Mouse (Mus musculus) forebrain, embryonic 14.5 days (tissue): ENCODE data around the gene Gm14391. TPM values are rescaled to one million over a fixed set of nuclear protein-coding genes. Genes with fewer than 3 reads are reported as not detected.
"Not testable (repeated sequence)": the region's sequence is repeated elsewhere in the genome, so short reads cannot be mapped to it uniquely, and the experiment has no call there.

ENCODE experiments used
- ATAC-seq: fragments of 200-750 bp; cut with Nextera tagmentation; 2 replicates; pipeline ENCODE4 v1.8.0; 2017; ENCODE audit warnings: mild to moderate bottlenecking, moderate library complexity
- DNase-seq: peaks from one replicate; pipeline ENCODE4 v3.0.0-alpha.2; 2015; ENCODE audit warnings: low spot score
- H3K27ac ChIP-seq: fragments of 300-500 bp; sonication (generic); 2 replicates; pipeline ENCODE4 v1.5.1; 2014; ENCODE audit warnings: low read depth, mild to moderate bottlenecking, control low read depth, low read length, moderate library complexity
- H3K27me3 ChIP-seq: fragments of 300-500 bp; sonication (generic); replicated peaks from 2 replicates; pipeline ENCODE4 v1.6.1; 2014; ENCODE audit warnings: low read length, control low read depth, mixed read lengths; ENCODE audit not compliant: control insufficient read depth, insufficient read depth
- H3K36me3 ChIP-seq: fragments of 300-500 bp; sonication (generic); 2 replicates; pipeline ENCODE4 v1.6.1; 2014; ENCODE audit warnings: low read length, control low read depth; ENCODE audit not compliant: control insufficient read depth, insufficient read depth
- H3K4me1 ChIP-seq: fragments of 300-500 bp; sonication (generic); 2 replicates; pipeline ENCODE4 v1.6.1; 2014; ENCODE audit warnings: antibody characterized with exemption, low read length, control low read depth; ENCODE audit not compliant: control insufficient read depth, insufficient read depth
- H3K4me2 ChIP-seq: fragments of 300-500 bp; sonication (generic); 2 replicates; pipeline ENCODE4 v1.6.1; 2014; ENCODE audit warnings: mild to moderate bottlenecking, control low read depth, low read length
- H3K4me3 ChIP-seq: fragments of 300-500 bp; sonication (generic); 2 replicates; pipeline ENCODE4 v1.5.1; 2014; ENCODE audit warnings: low read depth, low read length, control low read depth
- H3K9ac ChIP-seq: fragments of 300-500 bp; sonication (generic); 2 replicates; pipeline ENCODE4 v1.6.1; 2014; ENCODE audit warnings: mild to moderate bottlenecking, low read length, control low read depth, moderate library complexity
- H3K9me3 ChIP-seq: fragments of 300-500 bp; sonication (generic); replicated peaks from 2 replicates; pipeline ENCODE4 v1.6.1; 2016; ENCODE audit warnings: low read length, control low read depth, mixed read lengths; ENCODE audit not compliant: control insufficient read depth
- WGBS: fragments of 180-500 bp; shearing (Covaris S2); extraction: QIAGEN DNeasy Blood & Tissue Kit; methylation state at CpG from one replicate; pipeline ENCODE4 v1.1.7; 2014; 5-methylcytosine and 5-hydroxymethylcytosine counted together
- polyA plus RNA-seq: library from polyadenylated mRNA; unstranded; fragments of >200 nt; fragmentation: Nextera tagmentation; extraction: Ambion mirVana; gene quantifications from 2 replicates; pipeline ENCODE4 v1.2.1, GENCODE M21; 2014

The Gm14391 gene
- 3.9 and 10.6 TPM in 2 replicates for polyA plus RNA-seq

DNA sequence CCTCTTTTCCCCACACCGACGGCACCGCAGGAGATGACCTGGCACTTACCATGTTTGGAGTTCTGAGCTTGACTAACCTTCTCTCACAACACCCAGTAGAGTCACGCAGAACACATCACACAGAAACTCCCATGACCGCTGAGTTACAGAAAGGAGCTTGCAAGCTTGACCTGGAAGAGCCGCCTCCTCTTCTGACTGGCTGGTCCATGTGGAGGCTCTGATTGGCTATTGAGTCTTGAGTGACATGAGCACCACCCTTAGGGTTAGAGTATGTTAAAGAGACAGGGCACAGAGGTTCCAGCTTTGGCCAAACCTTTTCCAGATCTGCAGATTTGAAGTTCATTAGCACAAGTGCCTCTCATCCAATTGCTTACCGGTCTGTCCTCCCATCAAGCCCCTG lies at the start of gene Gm14391:
TSS of gene Gm14391 (minus strand) at position 186 of the 400 bp plus-strand sequence.
- not testable (repeated sequence) for H3K4me3 ChIP-seq, H3K9me3 ChIP-seq, H3K27me3 ChIP-seq, H3K4me1 ChIP-seq, H3K36me3 ChIP-seq, DNase-seq, ATAC-seq, H3K27ac ChIP-seq, H3K9ac ChIP-seq, H3K4me2 ChIP-seq
- WGBS: no CpG with 5 or more reads among the region's 7 CpGs

- not testable (repeated sequence) for H3K9ac ChIP-seq, H3K4me3 ChIP-seq, DNase-seq, ATAC-seq, H3K27ac ChIP-seq, H3K36me3 ChIP-seq, H3K9me3 ChIP-seq, H3K27me3 ChIP-seq, H3K4me1 ChIP-seq, H3K4me2 ChIP-seq
- 50% methylated on average over 1 of the region's 1 CpGs for WGBS
These were observed 27.7 kb downstream of the Gm14391 start for GRCm38 (mm10) chr2:175179008-175179407.

DNA sequence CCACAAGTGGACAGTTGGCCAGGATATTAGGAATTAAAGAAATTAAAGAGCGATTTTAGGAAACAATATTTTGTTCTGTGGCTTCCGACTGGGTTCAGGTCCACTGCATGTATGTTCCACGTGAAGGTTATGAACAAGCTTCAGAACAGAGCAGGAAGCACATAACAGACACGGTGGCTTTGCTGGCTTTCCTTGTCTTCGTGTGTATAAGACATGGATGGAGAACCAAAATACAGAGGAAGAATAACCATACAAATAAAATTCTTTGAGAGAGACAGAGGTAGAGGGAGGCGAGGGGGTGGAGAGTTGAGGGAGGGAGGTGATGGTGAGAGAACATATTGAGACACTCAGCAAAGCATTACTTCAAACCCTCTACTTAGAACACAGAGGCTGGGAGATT lies 30.4 kb downstream of the Gm14391 start:
- ATAC-seq (no peak), DNase-seq (no peak)
- Histone ChIP-seq H3K27ac (no peak overlapping the region), H3K4me1 (no peaks in the 10 kb centered on the region), H3K36me3 (no peaks in the 10 kb centered on the region), H3K4me2 (no peak overlapping the region), H3K27me3 (no peaks in the 10 kb centered on the region), H3K9me3 (no peaks in the 10 kb centered on the region), H3K4me3 (no peak overlapping the region), H3K9ac (no peak overlapping the region)
- WGBS: 86% methylated on average over 6 of the region's 6 CpGs

DNA sequence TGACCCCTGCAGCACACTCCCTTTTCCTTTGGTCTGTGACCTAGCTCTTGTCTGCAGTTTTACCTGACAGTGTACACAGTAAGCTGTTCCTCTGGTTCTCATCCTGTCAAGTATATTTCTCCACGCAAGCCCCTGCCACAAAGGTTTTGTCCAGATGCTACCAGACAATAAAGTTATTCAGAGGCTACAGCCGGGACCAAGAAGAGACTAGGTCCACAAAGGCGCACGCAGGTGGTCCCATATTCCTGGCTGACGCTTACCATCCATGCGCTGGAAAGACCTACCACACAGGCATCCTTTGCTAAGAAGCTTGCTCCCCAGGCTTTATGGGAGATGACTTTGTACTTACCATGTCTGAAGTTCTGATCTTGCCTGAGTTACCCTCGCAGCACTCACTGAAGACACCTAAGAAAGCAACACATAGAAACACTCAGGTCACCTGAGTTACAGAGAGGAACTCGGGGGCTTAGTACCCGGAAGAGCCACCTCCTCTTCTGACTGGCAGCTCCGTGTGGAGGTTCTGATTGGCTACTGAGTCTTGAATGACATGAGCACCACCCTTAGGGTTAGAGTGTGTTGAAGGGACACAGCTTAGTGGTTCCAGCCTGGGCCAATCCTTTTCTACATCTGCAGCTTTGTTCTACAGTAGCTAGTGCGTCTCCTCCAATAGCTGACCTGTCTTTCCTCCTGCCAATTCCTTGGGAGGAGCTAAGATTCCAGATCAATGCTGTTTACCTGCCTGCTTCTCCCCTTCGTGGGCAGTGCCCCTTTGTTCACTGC lies 31.1 kb downstream of the Gm14391 start, which contains the start of gene Gm14443:
TSS of gene Gm14443 (minus strand) at position 471 of the 780 bp plus-strand sequence.
- H3K27ac ChIP-seq, ATAC-seq, H3K4me3 ChIP-seq, H3K27me3 ChIP-seq, H3K4me1 ChIP-seq, H3K9me3 ChIP-seq, H3K4me2 ChIP-seq, H3K9ac ChIP-seq, DNase-seq, H3K36me3 ChIP-seq: not testable (repeated sequence)
- WGBS: 80% methylated on average over 12 of the region's 12 CpGs

DNA sequence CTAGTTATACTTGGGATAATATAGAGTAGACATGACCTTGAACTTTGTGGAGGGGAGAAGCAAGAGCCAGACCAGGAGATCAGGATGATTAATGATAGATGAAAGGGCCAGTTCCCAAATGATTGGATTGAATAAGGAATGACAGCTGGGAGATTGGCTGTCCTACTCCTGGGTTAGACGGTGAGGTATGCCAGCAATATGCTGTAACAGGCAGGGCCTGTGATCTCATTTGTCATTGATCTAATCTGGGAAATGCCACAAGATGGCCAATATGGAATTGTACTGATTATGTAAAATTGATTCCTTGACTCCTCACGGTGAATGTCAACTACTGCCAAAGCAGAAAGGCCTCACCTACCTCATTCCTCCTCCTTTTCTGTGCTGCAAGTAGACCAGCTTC lies 32.7 kb downstream of the Gm14391 start:
- H3K9ac ChIP-seq, ATAC-seq, DNase-seq, H3K36me3 ChIP-seq, H3K4me1 ChIP-seq, H3K27ac ChIP-seq, H3K27me3 ChIP-seq, H3K9me3 ChIP-seq, H3K4me3 ChIP-seq, H3K4me2 ChIP-seq: not testable (repeated sequence)
- WGBS: 94% methylated on average over 2 of the region's 2 CpGs

- not testable (repeated sequence) for H3K27ac ChIP-seq
- WGBS: 90% methylated on average over 3 of the region's 3 CpGs
These were observed 33.7 kb downstream of the Gm14391 start for GRCm38 (mm10) chr2:175172906-175173595.

GRCm38 (mm10) chr2:175172123-175172522 lies 34.6 kb downstream of the Gm14391 start:
- H3K4me2 ChIP-seq: no peak overlapping the region
- no peak overlapping the region for H3K9ac ChIP-seq
- 81% methylated on average over 3 of the region's 3 CpGs for WGBS
- H3K4me3 ChIP-seq: no peak overlapping the region
- DNase-seq: no peak
- ATAC-seq: no peak
- H3K36me3 ChIP-seq: no peaks in the 10 kb centered on the region
- H3K27me3 ChIP-seq: no peaks in the 10 kb centered on the region
- H3K27ac ChIP-seq: no peak overlapping the region
- no peaks in the 10 kb centered on the region for H3K9me3 ChIP-seq
- H3K4me1 ChIP-seq: no peaks in the 10 kb centered on the region

More at GRCm38 (mm10) chr2:175172906-175173595, 33.7 kb downstream of the Gm14391 start:
- not testable (repeated sequence) for H3K4me2 ChIP-seq, DNase-seq, H3K27me3 ChIP-seq, H3K36me3 ChIP-seq, ATAC-seq, H3K9ac ChIP-seq, H3K9me3 ChIP-seq, H3K4me3 ChIP-seq, H3K4me1 ChIP-seq

- ATAC-seq, H3K27me3 ChIP-seq, H3K27ac ChIP-seq, H3K9me3 ChIP-seq, H3K4me2 ChIP-seq, H3K9ac ChIP-seq, DNase-seq, H3K4me3 ChIP-seq, H3K36me3 ChIP-seq, H3K4me1 ChIP-seq: not testable (repeated sequence)
- WGBS: 89% methylated on average over 2 of the region's 2 CpGs
These were observed 39.8 kb downstream of the Gm14391 start for GRCm38 (mm10) chr2:175166870-175167269.

GRCm38 (mm10) chr2:175165110-175165509 lies 41.6 kb downstream of the Gm14391 start:
- 95% methylated on average over 12 of the region's 12 CpGs for WGBS
- not testable (repeated sequence) for ATAC-seq

More at GRCm38 (mm10) chr2:175165110-175165509, 41.6 kb downstream of the Gm14391 start:
- H3K9me3 ChIP-seq, H3K36me3 ChIP-seq, H3K9ac ChIP-seq, H3K4me2 ChIP-seq, H3K27me3 ChIP-seq, H3K27ac ChIP-seq, H3K4me1 ChIP-seq, H3K4me3 ChIP-seq, DNase-seq: not testable (repeated sequence)
